In genomic region chr8:90242351-90242750, GRCm38 (mm10) we compare ENCODE assay signal across 13 mouse cellular contexts.
"Had no signal": no experiment of that assay in that cellular context is flagged by ENCODE, and none has a peak within 500 bp of the region (broad histone marks: within the 10 kb centered on the region; RNA-seq: fewer than 3 reads in every experiment).

No protein-coding gene starts in this region.

- H3K36me3 ChIP-seq: kidney, embryonic 15.5 days; limb, embryonic 15.5 days; liver, embryonic 12.5 days; midbrain, embryonic 12.5 days had no signal

- H3K27me3 ChIP-seq: kidney, embryonic 15.5 days; liver, embryonic 12.5 days; midbrain, embryonic 12.5 days had no signal

- H3K4me2 ChIP-seq: kidney, embryonic 15.5 days; limb, embryonic 15.5 days; liver, embryonic 12.5 days; lung, embryonic 14.5 days; midbrain, embryonic 12.5 days had no signal

- H3K9me3 ChIP-seq: kidney, embryonic 15.5 days; limb, embryonic 15.5 days; liver, embryonic 12.5 days; midbrain, embryonic 12.5 days had no signal

- H3K4me3 ChIP-seq: kidney, embryonic 15.5 days; limb, embryonic 15.5 days; liver, embryonic 12.5 days; midbrain, embryonic 12.5 days had no signal

- ATAC-seq: liver, embryonic 12.5 days; midbrain, embryonic 16.5 days had no signal

- H3K9ac ChIP-seq: kidney, embryonic 15.5 days; limb, embryonic 15.5 days; liver, embryonic 12.5 days; lung, embryonic 14.5 days; midbrain, embryonic 12.5 days had no signal

- H3K27ac ChIP-seq: kidney, embryonic 15.5 days; limb, embryonic 15.5 days; liver, embryonic 12.5 days; midbrain, embryonic 12.5 days had no signal

- H3K4me1 ChIP-seq: limb, embryonic 15.5 days; liver, embryonic 12.5 days had no signal

- DNase-seq: kidney, adult 2 months; kidney, postnatal 14 days; lung, embryonic 14.5 days; lung, postnatal 10 days; lung, postnatal 4 days; right cerebral cortex, adult 18-20 months; right cerebral cortex, postnatal 25 days; thymus, postnatal 36 days had no signal
